Mouse (Mus musculus): ENCODE data around the gene Epn2. TPM values are rescaled to one million over a fixed set of nuclear protein-coding genes. Genes with fewer than 3 reads are reported as not detected.

Gene Epn2
- polyA plus RNA-seq, 1 experiment from 2014 or later: 44.3 TPM

- WGBS: 3% methylated on average over 20 of the region's 20 CpGs
Observed at GRCm38 (mm10) chr11:61484613-61485540, 94.6 kb downstream of the Epn2 start, which contains the start of gene Mfap4. TSS of gene Mfap4 (plus strand) at chr11:61485431.

GRCm38 (mm10) chr11:61484256-61484612 is 95.3 kb downstream of the Epn2 start:
- Histone ChIP-seq H3K4me3 (peak overlapping the region; percentile 26; the same call in 1 of the 2 replicates), H3K27ac (peak overlapping the region; percentile 98), H3K4me2 (replicated peaks) (peak overlapping the region; percentile 48), H3K36me3 (peaks cover 18% of the 10 kb centered on the region), H3K4me1 (peaks cover 55% of the 10 kb centered on the region), H3K9me3 (replicated peaks) (no peaks in the 10 kb centered on the region), H3K27me3 (no peaks in the 10 kb centered on the region), H3K9ac (peak overlapping the region; percentile 50; the same call in 1 of the 2 replicates)
- ATAC-seq (ENCODE audit: low FRiP score): 0 out of 2 replicates have a peak, but pooled peaks have one; percentile 10
- 14% methylated on average over 10 of the region's 10 CpGs for WGBS

More at GRCm38 (mm10) chr11:61484613-61485540, 94.6 kb downstream of the Epn2 start, which contains the start of gene Mfap4:
- peaks cover 61% of the 10 kb centered on the region for H3K4me1 ChIP-seq
- H3K27ac ChIP-seq: peak within 1 kb of the TSS; percentile 98
- peak within 1 kb of the TSS; percentile 48 for H3K4me2 ChIP-seq (replicated peaks)
- H3K36me3 ChIP-seq: peaks cover 25% of the 10 kb centered on the region
- no peaks in the 10 kb centered on the region for H3K9me3 ChIP-seq (replicated peaks)
- no peaks in the 10 kb centered on the region for H3K27me3 ChIP-seq
- H3K9ac ChIP-seq: peak within 1 kb of the TSS; percentile 50
- H3K4me3 ChIP-seq: peak within 1 kb of the TSS; percentile 26
- ATAC-seq (ENCODE audit: low FRiP score): peak; percentile 80

GRCm38 (mm10) chr11:61483226-61483845 is 96.2 kb downstream of the Epn2 start:
- Histone ChIP-seq H3K4me2 (replicated peaks) (no peak overlapping the region), H3K9me3 (replicated peaks) (no peaks in the 10 kb centered on the region), H3K4me1 (peaks cover 48% of the 10 kb centered on the region), H3K4me3 (no peak overlapping the region), H3K36me3 (peaks cover 9% of the 10 kb centered on the region), H3K27ac (peak overlapping the region; percentile 98), H3K27me3 (no peaks in the 10 kb centered on the region), H3K9ac (no peak overlapping the region)
- no peak for ATAC-seq (ENCODE audit: low FRiP score)
- WGBS: 64% methylated on average over 13 of the region's 13 CpGs

- no peak overlapping the region for H3K27ac ChIP-seq
- no peak overlapping the region for H3K4me2 ChIP-seq (replicated peaks)
- no peak overlapping the region for H3K4me3 ChIP-seq
- no peaks in the 10 kb centered on the region for H3K9me3 ChIP-seq (replicated peaks)
- 71% methylated on average over 9 of the region's 9 CpGs for WGBS
- H3K9ac ChIP-seq: no peak overlapping the region
- no peaks in the 10 kb centered on the region for H3K36me3 ChIP-seq
- H3K27me3 ChIP-seq: no peaks in the 10 kb centered on the region
- ATAC-seq (ENCODE audit: low FRiP score): no peak
- peaks cover 40% of the 10 kb centered on the region for H3K4me1 ChIP-seq
Observed at GRCm38 (mm10) chr11:61481239-61482090, 98.0 kb downstream of the Epn2 start.

- Histone ChIP-seq H3K27me3 (no peaks in the 10 kb centered on the region), H3K4me3 (no peak overlapping the region), H3K4me1 (peaks cover 15% of the 10 kb centered on the region), H3K4me2 (replicated peaks) (no peak overlapping the region), H3K9me3 (replicated peaks) (no peaks in the 10 kb centered on the region), H3K36me3 (no peaks in the 10 kb centered on the region), H3K27ac (no peak overlapping the region), H3K9ac (no peak overlapping the region)
- 93% methylated on average over 4 of the region's 4 CpGs for WGBS
- ATAC-seq (ENCODE audit: low FRiP score): no peak
Observed at GRCm38 (mm10) chr11:61478788-61479187, 100.7 kb downstream of the Epn2 start.

- no peaks in the 10 kb centered on the region for H3K36me3 ChIP-seq
- H3K27me3 ChIP-seq: no peaks in the 10 kb centered on the region
- H3K4me3 ChIP-seq: no peak overlapping the region
- no peak overlapping the region for H3K9ac ChIP-seq
- no peaks in the 10 kb centered on the region for H3K9me3 ChIP-seq (replicated peaks)
- no peak for ATAC-seq (ENCODE audit: low FRiP score)
- 49% methylated on average over 17 of the region's 17 CpGs for WGBS
- H3K27ac ChIP-seq: no peak overlapping the region
- peaks cover 15% of the 10 kb centered on the region for H3K4me1 ChIP-seq
- H3K4me2 ChIP-seq (replicated peaks): peak overlapping the region; percentile 24; the same call in 1 of the 2 replicates
Observed at GRCm38 (mm10) chr11:61477566-61478508, 101.7 kb downstream of the Epn2 start.

GRCm38 (mm10) chr11:61476786-61477382 is 102.6 kb downstream of the Epn2 start:
- Histone ChIP-seq H3K27me3 (no peaks in the 10 kb centered on the region), H3K27ac (peak overlapping the region; percentile 30; the same call in 1 of the 2 replicates), H3K4me3 (0 out of 2 replicates have a peak overlapping the region, but pooled peaks have one; percentile 3), H3K4me2 (replicated peaks) (peak overlapping the region; percentile 24), H3K9me3 (replicated peaks) (no peaks in the 10 kb centered on the region), H3K4me1 (peaks cover 13% of the 10 kb centered on the region), H3K9ac (no peak overlapping the region), H3K36me3 (no peaks in the 10 kb centered on the region)
- 62% methylated on average over 12 of the region's 12 CpGs for WGBS
- ATAC-seq (ENCODE audit: low FRiP score): no peak

- no peak overlapping the region for H3K9ac ChIP-seq
- no peak for ATAC-seq (ENCODE audit: low FRiP score)
- H3K27ac ChIP-seq: no peak overlapping the region
- H3K4me3 ChIP-seq: no peak overlapping the region
- H3K36me3 ChIP-seq: no peaks in the 10 kb centered on the region
- H3K9me3 ChIP-seq (replicated peaks): no peaks in the 10 kb centered on the region
- WGBS: 80% methylated on average over 4 of the region's 4 CpGs
- H3K4me1 ChIP-seq: peaks cover 8% of the 10 kb centered on the region
- H3K27me3 ChIP-seq: no peaks in the 10 kb centered on the region
- no peak overlapping the region for H3K4me2 ChIP-seq (replicated peaks)
Observed at GRCm38 (mm10) chr11:61473630-61474029, 105.9 kb downstream of the Epn2 start.

GRCm38 (mm10) chr11:61470880-61471279 is 108.6 kb downstream of the Epn2 start:
- no peak for ATAC-seq (ENCODE audit: low FRiP score)
- no peak overlapping the region for H3K4me2 ChIP-seq (replicated peaks)

GRCm38 (mm10) chr11:61469317-61469917 is 110.1 kb downstream of the Epn2 start:
- Histone ChIP-seq H3K4me3 (no peak overlapping the region), H3K4me1 (no peaks in the 10 kb centered on the region), H3K4me2 (replicated peaks) (no peak overlapping the region), H3K36me3 (no peaks in the 10 kb centered on the region), H3K27ac (no peak overlapping the region), H3K27me3 (no peaks in the 10 kb centered on the region), H3K9ac (no peak overlapping the region), H3K9me3 (replicated peaks) (no peaks in the 10 kb centered on the region)
- no peak for ATAC-seq (ENCODE audit: low FRiP score)
- 65% methylated on average over 7 of the region's 7 CpGs for WGBS

More at GRCm38 (mm10) chr11:61470880-61471279, 108.6 kb downstream of the Epn2 start:
- Histone ChIP-seq H3K4me3 (no peak overlapping the region), H3K9ac (no peak overlapping the region), H3K9me3 (replicated peaks) (no peaks in the 10 kb centered on the region), H3K27ac (no peak overlapping the region), H3K36me3 (no peaks in the 10 kb centered on the region), H3K4me1 (no peaks in the 10 kb centered on the region), H3K27me3 (no peaks in the 10 kb centered on the region)

Measured in hindbrain, embryonic 12.5 days (tissue).